Mouse (Mus musculus) right cerebral cortex, postnatal 4 days (tissue): ENCODE data around the gene Zmynd8.
A peak's percentile ranks its signal among the peaks of the same experiment; 100 is the strongest.

ENCODE experiments used
- DNase-seq: peaks from one replicate; pipeline ENCODE4 v3.0.0-alpha.2; 2022

Zmynd8 gene

GRCm38 (mm10) chr2:165896171-165896570 is 2.6 kb downstream of the Zmynd8 start:
- no peak for DNase-seq

GRCm38 (mm10) chr2:165895687-165896086 is 3.1 kb downstream of the Zmynd8 start:
- DNase-seq = no peak

DNA sequence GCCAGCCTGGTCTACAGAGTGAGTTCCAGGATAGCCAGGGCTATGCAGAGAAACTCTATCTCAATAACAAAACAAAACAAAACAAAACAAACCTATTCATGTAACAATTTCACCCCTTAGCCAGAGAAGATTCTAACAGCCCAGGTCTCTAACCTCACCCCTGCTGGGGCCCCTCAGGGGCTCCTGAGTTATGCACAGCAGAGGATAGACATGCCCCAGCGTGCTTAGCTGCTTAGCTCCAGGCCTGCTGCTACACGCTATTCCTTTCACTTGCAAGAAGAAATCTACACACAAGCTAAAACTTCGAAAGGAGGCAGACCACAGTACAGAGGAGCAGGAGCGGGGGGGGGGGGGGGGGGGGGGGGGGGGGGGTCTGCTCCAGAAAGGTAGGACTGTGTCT is 4.3 kb downstream of the Zmynd8 start:
- DNase-seq = no peak

DNA sequence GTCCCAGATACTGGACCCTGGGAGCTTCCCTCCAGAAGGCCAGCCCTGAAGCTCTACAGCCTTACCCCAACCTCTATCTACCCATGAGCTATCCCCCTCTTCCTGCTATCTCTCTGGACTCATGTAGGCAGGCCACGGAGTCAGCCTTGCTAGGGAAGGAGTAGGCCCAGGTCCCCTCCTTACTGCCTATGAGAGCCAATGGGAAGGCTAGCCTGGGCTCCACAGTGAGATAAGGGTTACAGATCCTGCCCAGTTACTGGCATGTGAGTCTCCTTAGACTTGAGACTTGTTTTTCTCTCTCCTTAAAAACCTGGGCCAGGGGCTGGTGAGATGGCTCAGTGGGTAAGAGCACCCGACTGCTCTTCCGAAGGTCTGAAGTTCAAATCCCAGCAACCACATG is 5.6 kb downstream of the Zmynd8 start:
- no peak for DNase-seq

- no peak for DNase-seq
Measured at GRCm38 (mm10) chr2:165892626-165893025, 6.2 kb downstream of the Zmynd8 start.

GRCm38 (mm10) chr2:165890401-165890800 is 8.4 kb downstream of the Zmynd8 start:
- DNase-seq = no peak

DNA sequence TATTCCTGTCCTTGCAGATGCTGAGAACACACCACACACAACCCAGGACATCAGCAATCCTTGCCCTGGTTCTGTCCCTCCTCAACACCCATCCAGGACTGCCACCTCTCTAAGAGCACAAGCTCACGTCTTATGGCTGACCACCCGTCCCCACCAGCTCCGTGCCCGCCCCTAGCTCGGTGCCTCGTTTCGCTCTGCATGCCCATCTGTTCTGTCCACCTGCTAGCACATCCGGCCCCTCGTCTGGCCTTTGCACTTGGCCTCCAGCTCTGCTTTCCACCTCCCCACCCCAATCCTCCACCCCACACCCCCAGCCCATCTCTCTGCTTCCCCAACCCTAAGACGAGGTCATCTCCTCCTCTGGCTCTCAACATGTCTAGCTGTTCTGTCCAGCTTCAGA is 8.9 kb downstream of the Zmynd8 start:
- no peak for DNase-seq

DNA sequence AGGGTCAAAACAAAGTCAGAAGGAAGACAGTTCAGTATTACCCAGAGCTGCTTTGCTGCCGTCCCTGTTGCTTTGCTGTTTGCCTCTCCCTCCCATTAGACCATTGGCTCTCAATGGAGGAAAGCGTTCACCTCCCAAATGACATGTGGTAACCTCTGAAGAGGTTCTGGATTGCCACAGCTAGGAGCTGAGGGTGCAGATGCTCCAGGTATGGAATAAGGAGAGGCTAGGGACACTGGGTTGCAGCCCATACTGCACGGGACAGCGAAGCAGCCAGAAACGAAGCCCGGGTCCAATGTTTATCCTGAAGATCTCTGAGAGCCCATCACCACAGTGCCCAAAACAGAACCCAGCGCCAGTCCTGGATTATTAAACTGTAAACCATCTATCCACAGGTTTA is 9.6 kb downstream of the Zmynd8 start:
- DNase-seq = no peak

- DNase-seq = no peak
Measured at GRCm38 (mm10) chr2:165888813-165889221, 10.0 kb downstream of the Zmynd8 start.

DNA sequence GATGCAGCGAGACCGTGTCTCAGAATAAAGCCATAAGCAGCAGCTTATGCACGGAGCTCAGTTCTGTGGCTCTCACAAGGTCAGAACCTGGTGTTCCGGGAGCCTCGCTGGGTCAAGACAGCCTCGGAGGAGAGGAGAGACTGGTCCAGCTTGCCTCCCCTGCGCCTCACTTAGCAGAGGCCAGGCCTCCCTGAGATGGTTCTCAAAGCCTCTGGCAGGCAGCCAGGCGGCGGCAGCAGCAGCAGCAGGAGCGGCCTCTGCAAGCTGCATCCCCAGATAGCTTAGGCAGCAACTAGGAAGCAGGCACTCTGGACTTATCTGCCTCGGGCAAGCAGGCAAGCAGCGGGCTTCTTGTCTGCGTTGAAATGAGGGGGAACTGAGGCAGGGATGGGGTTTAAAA is 10.4 kb downstream of the Zmynd8 start:
- peak; percentile 80 for DNase-seq

GRCm38 (mm10) chr2:165886857-165887628 is 11.8 kb downstream of the Zmynd8 start:
- no peak for DNase-seq

GRCm38 (mm10) chr2:165886482-165886856 is 12.3 kb downstream of the Zmynd8 start:
- DNase-seq = peak; percentile 39

DNA sequence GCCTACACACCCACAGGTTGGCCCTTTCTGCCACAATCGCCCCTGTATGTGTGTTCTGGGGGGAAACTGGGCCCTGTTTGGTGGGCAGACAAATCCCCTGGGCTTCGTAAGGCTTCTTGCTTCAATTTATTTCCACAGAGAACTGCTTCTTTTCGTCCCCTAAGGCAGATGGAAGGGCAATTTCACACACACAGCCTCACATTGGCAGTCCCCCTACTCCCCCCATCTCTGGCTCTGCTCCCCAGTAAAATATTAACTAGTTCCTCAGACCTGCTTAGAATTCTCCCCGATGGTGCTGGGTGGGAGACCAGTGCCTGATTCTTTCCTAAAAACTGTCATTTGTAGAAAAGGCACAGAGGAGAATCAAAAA is 12.9 kb downstream of the Zmynd8 start:
- DNase-seq = peak; percentile 22

- DNase-seq = peak; percentile 50
Measured at GRCm38 (mm10) chr2:165885225-165885950, 13.4 kb downstream of the Zmynd8 start.

DNA sequence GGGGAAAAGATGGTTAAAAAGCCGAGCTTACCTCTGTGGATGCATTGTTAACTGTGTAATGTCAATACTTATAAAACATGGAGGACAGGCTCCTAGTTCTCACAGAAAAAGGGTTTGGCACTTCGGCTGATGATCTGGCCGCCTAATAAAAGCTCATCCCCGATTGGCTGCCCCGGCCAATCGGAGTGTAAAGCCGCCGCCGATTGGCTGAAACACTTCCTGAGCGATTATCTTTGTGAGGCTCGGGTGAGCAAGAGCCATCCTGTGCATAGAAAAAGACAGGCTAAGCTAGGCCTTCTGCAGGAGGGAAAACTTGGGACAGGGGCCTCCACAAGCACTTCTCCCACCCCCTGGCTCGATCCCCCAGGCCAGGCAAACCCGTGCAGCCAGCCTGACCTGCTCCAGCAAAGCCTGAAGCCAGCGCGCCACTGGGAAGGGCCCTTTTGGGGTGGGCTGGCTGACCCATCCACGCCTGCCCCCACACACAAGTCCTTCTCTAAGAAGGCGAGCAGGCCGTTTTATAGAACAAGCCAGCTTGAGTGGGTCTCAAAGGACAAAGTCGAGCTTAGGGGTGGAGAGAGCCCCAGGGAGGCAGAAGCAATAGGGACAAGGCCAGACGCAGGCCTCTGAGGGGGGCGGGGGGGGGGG is 14.1 kb downstream of the Zmynd8 start:
- DNase-seq = peak; percentile 87

DNA sequence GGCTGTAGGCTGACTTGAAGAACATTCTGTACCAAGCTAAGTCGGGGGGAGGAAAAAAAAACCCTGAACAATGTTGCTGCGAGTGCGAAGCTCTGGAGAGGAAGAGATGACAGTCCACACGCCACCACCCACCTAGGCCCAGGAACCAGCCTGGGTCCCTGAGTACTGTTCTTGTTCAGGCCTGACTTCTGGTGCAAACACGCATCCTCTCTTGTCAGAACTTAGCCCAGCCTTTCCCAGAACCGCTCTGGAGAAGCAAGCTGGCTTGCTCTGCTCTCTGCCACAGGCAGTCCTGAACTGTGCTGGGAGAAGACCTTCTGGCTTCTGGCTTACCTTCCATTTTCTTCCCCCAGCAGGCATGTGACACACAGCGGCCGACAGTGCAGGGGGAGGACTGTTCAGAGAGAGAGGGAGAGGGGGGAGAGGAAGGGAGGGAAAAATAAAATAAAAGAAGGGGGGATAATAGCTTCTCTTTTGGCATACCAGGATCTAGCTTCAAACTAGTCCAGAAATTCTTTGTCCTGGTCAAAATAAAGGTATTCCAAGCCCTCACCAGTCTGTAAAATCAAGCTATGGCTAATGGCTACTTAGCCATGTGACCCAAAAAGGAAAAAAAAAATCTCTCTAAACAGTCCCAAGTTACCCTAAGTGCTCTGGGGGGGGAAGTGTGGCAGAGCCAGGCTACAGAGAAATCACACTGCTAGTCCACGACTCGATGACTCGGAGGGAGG is 14.8 kb downstream of the Zmynd8 start:
- peak; percentile 26 for DNase-seq

- DNase-seq = no peak
Measured at GRCm38 (mm10) chr2:165883006-165883405, 15.8 kb downstream of the Zmynd8 start.

GRCm38 (mm10) chr2:165881585-165882431 is 17.0 kb downstream of the Zmynd8 start:
- DNase-seq = no peak

DNA sequence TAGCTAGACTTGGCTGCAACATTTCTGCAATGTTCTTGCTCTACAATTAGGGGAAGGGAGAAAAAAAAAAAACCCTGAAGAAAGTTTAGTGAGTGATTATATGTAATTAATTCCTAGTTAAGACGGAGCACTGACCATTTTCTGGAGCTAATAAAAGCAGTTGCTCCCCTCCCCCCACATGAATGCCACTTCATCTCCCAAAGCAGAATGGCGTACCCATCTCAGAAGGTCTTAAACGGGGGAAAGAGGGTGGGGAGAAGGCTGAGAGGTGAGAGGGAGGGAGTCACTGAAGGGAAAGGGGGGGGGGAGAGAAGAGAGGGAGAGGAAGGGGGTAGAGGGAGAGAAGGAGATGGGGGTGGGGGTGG is 17.6 kb downstream of the Zmynd8 start:
- DNase-seq = no peak

- peak; percentile 62 for DNase-seq
Measured at GRCm38 (mm10) chr2:165880501-165881182, 18.2 kb downstream of the Zmynd8 start.

DNA sequence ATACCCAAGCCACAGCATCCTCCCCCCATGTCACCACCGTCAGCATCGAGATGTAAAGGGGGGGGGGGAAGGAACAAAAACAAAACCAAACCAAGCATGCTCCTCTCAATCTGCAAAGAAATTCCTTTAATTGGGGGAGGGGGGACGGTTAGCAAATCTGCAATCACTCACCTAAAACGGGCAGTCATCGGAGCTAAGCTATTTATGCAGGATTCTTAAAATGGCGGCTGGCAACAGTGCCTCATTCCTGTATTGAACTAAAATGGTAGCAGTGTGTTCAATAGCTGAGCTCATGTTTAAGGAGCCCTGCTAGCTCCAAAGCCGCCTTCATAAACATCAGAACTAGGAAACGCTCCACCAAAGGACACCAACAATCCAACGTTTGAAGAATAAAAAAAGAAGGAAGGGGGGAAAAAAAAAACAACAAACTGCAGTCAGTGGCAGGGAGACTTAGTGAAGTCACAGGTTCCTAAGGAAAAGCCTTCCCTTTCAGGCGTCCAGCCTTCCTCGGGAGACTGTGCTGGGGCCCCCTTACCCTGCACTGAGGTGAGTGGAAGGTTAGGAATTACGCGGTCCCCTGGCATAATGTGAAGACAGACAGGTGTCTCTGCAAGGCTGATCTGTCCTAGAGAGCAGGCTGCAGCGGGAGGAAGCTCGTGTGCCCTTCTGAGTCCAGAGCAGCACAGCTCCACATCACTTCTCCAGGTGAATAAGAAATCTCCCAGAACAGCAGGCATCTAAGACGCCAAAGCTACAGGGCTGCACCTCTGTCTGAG is 19.2 kb downstream of the Zmynd8 start:
- peak; percentile 47 for DNase-seq
